Mouse (Mus musculus): ENCODE data around the gene Pmvk. TPM values are rescaled to one million over a fixed set of nuclear protein-coding genes. Genes with fewer than 3 reads are reported as not detected.

The Pmvk gene
- polyA plus RNA-seq, 2 experiments: 47.2 to 52.3 TPM

- TF ChIP-seq POLR2A (IDR thresholded peaks at IDR 0.05; ENCODE audit: borderline replicate concordance, extremely low read depth, insufficient read depth, insufficient read length): no peak
- Histone ChIP-seq H3K27me3 (ENCODE audit: control insufficient read depth, insufficient read depth, low read length) (no peaks in the 10 kb centered on the region), H3K4me3 (replicated peaks; ENCODE audit: low read length) (peak overlapping the region; percentile 46), H3K9ac (ENCODE audit: low read depth, low read length, severe bottlenecking) (peak overlapping the region; percentile 53), H3K4me2 (replicated peaks; ENCODE audit: low read depth, low read length, severe bottlenecking) (peak overlapping the region; percentile 60), H3K9me3 (ENCODE audit: control insufficient read depth, low read length) (no peaks in the 10 kb centered on the region), H3K36me3 (ENCODE audit: control insufficient read depth, insufficient read depth, low read length) (peaks cover 25% of the 10 kb centered on the region), H3K27ac (replicated peaks; ENCODE audit: low read depth, low read length) (no peak overlapping the region), H3K4me1 (ENCODE audit: control insufficient read depth, insufficient read depth, low read length) (peaks cover 7% of the 10 kb centered on the region)
- ATAC-seq (ENCODE audit: low FRiP score, low read depth) (0 out of 2 replicates have a peak, but pooled peaks have one; percentile 6), DNase-seq (ENCODE audit: low spot score) (no peak)
- 33% methylated on average over 5 of the region's 5 CpGs for WGBS
These were observed 17.1 kb upstream of the Pmvk start for GRCm38 (mm10) chr3:89437269-89437668.

- 85% methylated on average over 2 of the region's 2 CpGs for WGBS
- DNase-seq (ENCODE audit: low spot score) (no peak), ATAC-seq (ENCODE audit: low FRiP score, low read depth) (no peak)
- Histone ChIP-seq H3K4me2 (replicated peaks; ENCODE audit: low read depth, low read length, severe bottlenecking) (no peak overlapping the region), H3K27me3 (ENCODE audit: control insufficient read depth, insufficient read depth, low read length) (no peaks in the 10 kb centered on the region), H3K27ac (replicated peaks; ENCODE audit: low read depth, low read length) (no peak overlapping the region), H3K4me1 (ENCODE audit: control insufficient read depth, insufficient read depth, low read length) (peaks cover 7% of the 10 kb centered on the region), H3K9me3 (ENCODE audit: control insufficient read depth, low read length) (no peaks in the 10 kb centered on the region), H3K36me3 (ENCODE audit: control insufficient read depth, insufficient read depth, low read length) (peaks cover 16% of the 10 kb centered on the region), H3K9ac (ENCODE audit: low read depth, low read length, severe bottlenecking) (no peak overlapping the region), H3K4me3 (replicated peaks; ENCODE audit: low read length) (no peak overlapping the region)
- no peak for TF ChIP-seq POLR2A (IDR thresholded peaks at IDR 0.05; ENCODE audit: borderline replicate concordance, extremely low read depth, insufficient read depth, insufficient read length)
These were observed 13.7 kb upstream of the Pmvk start for GRCm38 (mm10) chr3:89440691-89441090.

GRCm38 (mm10) chr3:89448720-89449537, 5.4 kb upstream of the Pmvk start:
- 63% methylated on average over 13 of the region's 13 CpGs for WGBS
- no peak for DNase-seq (ENCODE audit: low spot score)
- Histone ChIP-seq H3K4me1 (ENCODE audit: control insufficient read depth, insufficient read depth, low read length) (no peaks in the 10 kb centered on the region), H3K4me2 (replicated peaks; ENCODE audit: low read depth, low read length, severe bottlenecking) (no peak overlapping the region), H3K9ac (ENCODE audit: low read depth, low read length, severe bottlenecking) (peak overlapping the region; percentile 7; the same call in 1 of the 2 replicates), H3K27ac (replicated peaks; ENCODE audit: low read depth, low read length) (no peak overlapping the region), H3K9me3 (ENCODE audit: control insufficient read depth, low read length) (no peaks in the 10 kb centered on the region), H3K4me3 (replicated peaks; ENCODE audit: low read length) (no peak overlapping the region), H3K36me3 (ENCODE audit: control insufficient read depth, insufficient read depth, low read length) (peaks cover 22% of the 10 kb centered on the region), H3K27me3 (ENCODE audit: control insufficient read depth, insufficient read depth, low read length) (no peaks in the 10 kb centered on the region)
- ATAC-seq (ENCODE audit: low FRiP score, low read depth): no peak
- no peak for TF ChIP-seq POLR2A (IDR thresholded peaks at IDR 0.05; ENCODE audit: borderline replicate concordance, extremely low read depth, insufficient read depth, insufficient read length)

GRCm38 (mm10) chr3:89449541-89449940, 4.8 kb upstream of the Pmvk start:
- Histone ChIP-seq H3K4me3 (replicated peaks; ENCODE audit: low read length) (no peak overlapping the region), H3K9ac (ENCODE audit: low read depth, low read length, severe bottlenecking) (peak overlapping the region; percentile 7; the same call in 1 of the 2 replicates), H3K36me3 (ENCODE audit: control insufficient read depth, insufficient read depth, low read length) (peaks cover 22% of the 10 kb centered on the region), H3K27ac (replicated peaks; ENCODE audit: low read depth, low read length) (no peak overlapping the region), H3K4me2 (replicated peaks; ENCODE audit: low read depth, low read length, severe bottlenecking) (no peak overlapping the region), H3K4me1 (ENCODE audit: control insufficient read depth, insufficient read depth, low read length) (no peaks in the 10 kb centered on the region), H3K27me3 (ENCODE audit: control insufficient read depth, insufficient read depth, low read length) (no peaks in the 10 kb centered on the region), H3K9me3 (ENCODE audit: control insufficient read depth, low read length) (no peaks in the 10 kb centered on the region)
- ATAC-seq (ENCODE audit: low FRiP score, low read depth) (peak; percentile 52; the same call in 1 of the 2 replicates), DNase-seq (ENCODE audit: low spot score) (peak; percentile 74)
- 44% methylated on average over 7 of the region's 7 CpGs for WGBS
- TF ChIP-seq POLR2A (IDR thresholded peaks at IDR 0.05; ENCODE audit: borderline replicate concordance, extremely low read depth, insufficient read depth, insufficient read length): no peak

- Histone ChIP-seq H3K4me3 (replicated peaks; ENCODE audit: low read length) (no peak overlapping the region), H3K4me2 (replicated peaks; ENCODE audit: low read depth, low read length, severe bottlenecking) (no peak overlapping the region), H3K9ac (ENCODE audit: low read depth, low read length, severe bottlenecking) (no peak overlapping the region), H3K27me3 (ENCODE audit: control insufficient read depth, insufficient read depth, low read length) (no peaks in the 10 kb centered on the region), H3K36me3 (ENCODE audit: control insufficient read depth, insufficient read depth, low read length) (peaks cover 3% of the 10 kb centered on the region; the same call in 1 of the 2 replicates), H3K4me1 (ENCODE audit: control insufficient read depth, insufficient read depth, low read length) (no peaks in the 10 kb centered on the region), H3K27ac (replicated peaks; ENCODE audit: low read depth, low read length) (no peak overlapping the region), H3K9me3 (ENCODE audit: control insufficient read depth, low read length) (no peaks in the 10 kb centered on the region)
- TF ChIP-seq POLR2A (IDR thresholded peaks at IDR 0.05; ENCODE audit: borderline replicate concordance, extremely low read depth, insufficient read depth, insufficient read length): no peak
- 80% methylated on average over 1 of the region's 1 CpGs for WGBS
- ATAC-seq (ENCODE audit: low FRiP score, low read depth) (no peak), DNase-seq (ENCODE audit: low spot score) (no peak)
These were observed 2.4 kb upstream of the Pmvk start for GRCm38 (mm10) chr3:89451916-89452315.
